Comparison of ENCODE assay signal across 9 mouse cellular contexts in genomic region chr8:30924160-30924534, GRCm38 (mm10).
DNase-seq lines count a peak whose midpoint lies in the region; ATAC-seq and TF ChIP-seq lines count a peak whose summit lies in the region.
"Had no signal": no experiment of that assay in that cellular context is flagged by ENCODE, and none has a peak within 500 bp of the region (broad histone marks: within the 10 kb centered on the region; RNA-seq: fewer than 3 reads in every experiment).

No protein-coding gene starts in this region.

- H3K4me2 ChIP-seq in heart, embryonic 11.5 days: peak overlapping the region; percentile 29
- H3K4me2 ChIP-seq in forebrain, embryonic 16.5 days (ENCODE audit: low read length): peak overlapping the region; percentile 48
- peak overlapping the region; percentile 24; the same call in 1 of the 2 replicates for H3K4me2 ChIP-seq in midbrain, embryonic 11.5 days
- H3K4me2 ChIP-seq in lung, postnatal 0 days (replicated peaks; ENCODE audit: low read depth, low read length): no peak overlapping the region
- H3K4me2 ChIP-seq: liver, embryonic 11.5 days had no signal

- H3K4me3 ChIP-seq in heart, embryonic 11.5 days (ENCODE audit: low read depth, low read length): no peak overlapping the region
- peak overlapping the region; percentile 20; the same call in 1 of the 2 replicates for H3K4me3 ChIP-seq in forebrain, embryonic 16.5 days (replicated peaks; ENCODE audit: low read length)
- no peak overlapping the region for H3K4me3 ChIP-seq in midbrain, embryonic 11.5 days (ENCODE audit: low read depth, low read length)
- H3K4me3 ChIP-seq in lung, postnatal 0 days (ENCODE audit: low read depth, low read length): no peak overlapping the region

- 47% methylated on average over 5 of the region's 5 CpGs for WGBS in heart, embryonic 11.5 days (ENCODE audit: insufficient replicate concordance)
- 3% methylated on average over 5 of the region's 5 CpGs for WGBS in forebrain, embryonic 16.5 days
- 25% methylated on average over 5 of the region's 5 CpGs for WGBS in midbrain, embryonic 11.5 days
- 42% methylated on average over 5 of the region's 5 CpGs for WGBS in lung, postnatal 0 days

- no peaks in the 10 kb centered on the region for H3K27me3 ChIP-seq in heart, embryonic 11.5 days (ENCODE audit: control insufficient read depth, insufficient read depth, low read length)
- 0 out of 2 replicates have a peak, but pooled peaks cover 3% of the 10 kb centered on the region for H3K27me3 ChIP-seq in forebrain, embryonic 16.5 days (replicated peaks; ENCODE audit: control insufficient read depth, insufficient read depth, low read length)
- H3K27me3 ChIP-seq in midbrain, embryonic 11.5 days (ENCODE audit: control insufficient read depth, insufficient read depth, low read length): no peaks in the 10 kb centered on the region
- no peaks in the 10 kb centered on the region for H3K27me3 ChIP-seq in lung, postnatal 0 days (replicated peaks; ENCODE audit: insufficient read depth, low read length)

- TF ChIP-seq EP300 in lung, postnatal 0 days (IDR thresholded peaks at IDR 0.05): no peak

- intact Hi-C loops in heart, postnatal 25 days (cut with DNase I): no loop called here

- H3K27ac ChIP-seq in heart, embryonic 11.5 days (ENCODE audit: low read depth, low read length): no peak overlapping the region
- H3K27ac ChIP-seq in forebrain, embryonic 16.5 days (ENCODE audit: low read length): peak overlapping the region; percentile 82
- no peak overlapping the region for H3K27ac ChIP-seq in midbrain, embryonic 11.5 days (ENCODE audit: low read depth, low read length)
- no peak overlapping the region for H3K27ac ChIP-seq in lung, postnatal 0 days (ENCODE audit: low read length)

- H3K9ac ChIP-seq in heart, embryonic 11.5 days (ENCODE audit: low read depth, low read length): no peak overlapping the region
- H3K9ac ChIP-seq in forebrain, embryonic 16.5 days (replicated peaks; ENCODE audit: low read depth, low read length): peak overlapping the region; percentile 31; the same call in 1 of the 2 replicates
- H3K9ac ChIP-seq in midbrain, embryonic 11.5 days (ENCODE audit: low read length): no peak overlapping the region
- no peak overlapping the region for H3K9ac ChIP-seq in lung, postnatal 0 days (replicated peaks; ENCODE audit: low read depth)

- no peaks in the 10 kb centered on the region for H3K4me1 ChIP-seq in heart, embryonic 11.5 days (ENCODE audit: control insufficient read depth, insufficient read depth, low read length)
- peaks cover 16% of the 10 kb centered on the region for H3K4me1 ChIP-seq in forebrain, embryonic 16.5 days (replicated peaks; ENCODE audit: control insufficient read depth, insufficient read depth, low read length)
- no peaks in the 10 kb centered on the region for H3K4me1 ChIP-seq in midbrain, embryonic 11.5 days (ENCODE audit: control insufficient read depth, insufficient read depth, low read length)
- H3K4me1 ChIP-seq in lung, postnatal 0 days (ENCODE audit: insufficient read depth, low read depth, low read length): no peaks in the 10 kb centered on the region

- no peak for TF ChIP-seq POLR2A in brain, embryonic 14.5 days (IDR thresholded peaks at IDR 0.05; ENCODE audit: borderline replicate concordance, extremely low read depth, insufficient read depth, insufficient read length, poor library complexity, severe bottlenecking)

- no peaks in the 10 kb centered on the region for H3K36me3 ChIP-seq in heart, embryonic 11.5 days (ENCODE audit: control insufficient read depth, insufficient read depth, low read length)
- H3K36me3 ChIP-seq in forebrain, embryonic 16.5 days (ENCODE audit: control insufficient read depth, insufficient read depth): no peaks in the 10 kb centered on the region
- H3K36me3 ChIP-seq in midbrain, embryonic 11.5 days (ENCODE audit: control insufficient read depth, insufficient read depth, low read length): no peaks in the 10 kb centered on the region
- no peaks in the 10 kb centered on the region for H3K36me3 ChIP-seq in lung, postnatal 0 days (ENCODE audit: insufficient read depth, low read length)

- DNase-seq in heart, postnatal 25 days (ENCODE audit: low spot score): no peak
- DNase-seq in brain, embryonic 14.5 days (ENCODE audit: low read depth): peak; percentile 95
- DNase-seq in midbrain, embryonic 11.5 days (ENCODE audit: low spot score, missing footprints): no peak
- DNase-seq in thymus, postnatal 0 days (ENCODE audit: low spot score): no peak
- no peak for DNase-seq in lung, postnatal 0 days (ENCODE audit: low spot score)
- DNase-seq in cerebellum, adult 8-10 months: no peak

- TF ChIP-seq CTCF in brain, embryonic 14.5 days (IDR thresholded peaks at IDR 0.05; ENCODE audit: borderline replicate concordance, extremely low read depth, insufficient read depth, insufficient read length): no peak
- TF ChIP-seq CTCF in lung, postnatal 0 days (IDR thresholded peaks at IDR 0.05): no peak

- no peak for ATAC-seq in heart, embryonic 11.5 days (replicated peaks; ENCODE audit: insufficient number of reproducible peaks, low FRiP score, low TSS enrichment)
- peak; percentile 91 for ATAC-seq in forebrain, embryonic 16.5 days
- ATAC-seq in midbrain, embryonic 11.5 days (ENCODE audit: low FRiP score): peak; percentile 80
- ATAC-seq in lung, postnatal 0 days: no peak

- H3K9me3 ChIP-seq in heart, embryonic 11.5 days (replicated peaks; ENCODE audit: control insufficient read depth, low read length): no peaks in the 10 kb centered on the region
- H3K9me3 ChIP-seq in forebrain, embryonic 16.5 days (ENCODE audit: control insufficient read depth, low read length): no peaks in the 10 kb centered on the region
- H3K9me3 ChIP-seq in midbrain, embryonic 11.5 days (ENCODE audit: control insufficient read depth, low read length): no peaks in the 10 kb centered on the region
- no peaks in the 10 kb centered on the region for H3K9me3 ChIP-seq in lung, postnatal 0 days (ENCODE audit: low read length)

Comparison
In these comparisons a context has a peak if more than half of its experiments do, and no peak if none do; other contexts are left out.
1. ATAC-seq: peak in forebrain, embryonic 16.5 days (single experiment) and midbrain, embryonic 11.5 days (single experiment); none in heart, embryonic 11.5 days (single experiment) and lung, postnatal 0 days (single experiment).